Mouse (Mus musculus): ENCODE measurements around the gene Ambra1. TPM values are rescaled to one million over a fixed set of nuclear protein-coding genes. Genes with fewer than 3 reads are reported as not detected.

The Ambra1 gene
- polyA plus RNA-seq, 1 experiment from 2014 or later = 18.1 TPM

DNA sequence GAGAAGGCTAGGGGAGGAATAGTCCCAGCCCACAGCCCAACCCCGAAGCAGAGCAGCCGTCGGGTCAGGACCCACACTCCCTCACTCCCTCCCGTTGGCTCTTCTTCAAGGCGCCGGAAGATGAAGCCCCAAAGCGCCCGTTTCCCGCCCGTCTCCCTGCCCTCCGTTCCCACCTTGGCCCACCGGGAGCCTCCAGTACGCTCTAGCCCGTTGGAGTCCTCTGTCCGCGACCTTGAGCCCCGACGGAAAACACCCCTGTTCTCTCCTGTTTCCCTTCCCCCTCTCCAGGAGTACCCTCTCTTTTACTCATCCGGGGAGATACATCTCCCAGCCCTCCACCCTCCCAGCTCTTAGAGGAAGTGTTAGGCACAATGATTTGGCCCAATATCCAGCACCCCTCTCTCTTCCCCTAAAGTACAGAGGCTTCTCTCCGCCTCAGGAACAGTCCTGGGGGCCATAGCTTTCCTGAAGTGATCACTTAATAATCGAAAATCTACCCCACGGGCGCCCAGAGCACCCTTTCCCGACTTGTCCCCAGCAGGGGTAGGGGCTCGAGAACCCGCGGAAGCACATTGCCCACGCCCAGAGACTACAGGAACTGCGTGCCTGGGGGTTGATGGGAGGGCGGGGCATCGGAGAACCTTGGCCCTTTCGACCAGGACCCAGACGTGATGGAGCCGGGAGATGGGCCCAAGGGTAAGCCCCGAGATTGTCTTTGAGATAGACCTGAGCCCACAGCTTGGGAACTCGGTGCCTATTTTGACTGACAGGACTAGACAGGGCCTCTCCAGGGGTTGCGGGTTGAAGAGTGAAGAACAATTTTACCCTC, 192.9 kb downstream of the Ambra1 start:
- peaks cover 10% of the 10 kb centered on the region; the same call in 1 of the 2 replicates for H3K36me3 ChIP-seq (ENCODE audit: control insufficient read depth, insufficient read depth, low read length)
- WGBS = 2% methylated on average over 36 of the region's 37 CpGs
- peak overlapping the region; percentile 98 for H3K4me2 ChIP-seq (replicated peaks; ENCODE audit: low read depth, low read length)
- no peak overlapping the region for H3K9ac ChIP-seq (replicated peaks; ENCODE audit: low read depth, low read length)
- ATAC-seq (ENCODE audit: insufficient number of reproducible peaks, insufficient read depth, low FRiP score, low read depth) = no peak
- no peak overlapping the region for H3K27ac ChIP-seq (ENCODE audit: low read length)
- H3K4me1 ChIP-seq (ENCODE audit: control insufficient read depth, insufficient read depth, low read length) = peaks cover 15% of the 10 kb centered on the region; the same call in 1 of the 2 replicates
- H3K27me3 ChIP-seq (ENCODE audit: control insufficient read depth, insufficient read depth, low read length) = peaks cover 13% of the 10 kb centered on the region
- no peaks in the 10 kb centered on the region for H3K9me3 ChIP-seq (ENCODE audit: control insufficient read depth, low read depth, low read length)
- peak overlapping the region; percentile 45 for H3K4me3 ChIP-seq (ENCODE audit: low read depth, low read length)

DNA sequence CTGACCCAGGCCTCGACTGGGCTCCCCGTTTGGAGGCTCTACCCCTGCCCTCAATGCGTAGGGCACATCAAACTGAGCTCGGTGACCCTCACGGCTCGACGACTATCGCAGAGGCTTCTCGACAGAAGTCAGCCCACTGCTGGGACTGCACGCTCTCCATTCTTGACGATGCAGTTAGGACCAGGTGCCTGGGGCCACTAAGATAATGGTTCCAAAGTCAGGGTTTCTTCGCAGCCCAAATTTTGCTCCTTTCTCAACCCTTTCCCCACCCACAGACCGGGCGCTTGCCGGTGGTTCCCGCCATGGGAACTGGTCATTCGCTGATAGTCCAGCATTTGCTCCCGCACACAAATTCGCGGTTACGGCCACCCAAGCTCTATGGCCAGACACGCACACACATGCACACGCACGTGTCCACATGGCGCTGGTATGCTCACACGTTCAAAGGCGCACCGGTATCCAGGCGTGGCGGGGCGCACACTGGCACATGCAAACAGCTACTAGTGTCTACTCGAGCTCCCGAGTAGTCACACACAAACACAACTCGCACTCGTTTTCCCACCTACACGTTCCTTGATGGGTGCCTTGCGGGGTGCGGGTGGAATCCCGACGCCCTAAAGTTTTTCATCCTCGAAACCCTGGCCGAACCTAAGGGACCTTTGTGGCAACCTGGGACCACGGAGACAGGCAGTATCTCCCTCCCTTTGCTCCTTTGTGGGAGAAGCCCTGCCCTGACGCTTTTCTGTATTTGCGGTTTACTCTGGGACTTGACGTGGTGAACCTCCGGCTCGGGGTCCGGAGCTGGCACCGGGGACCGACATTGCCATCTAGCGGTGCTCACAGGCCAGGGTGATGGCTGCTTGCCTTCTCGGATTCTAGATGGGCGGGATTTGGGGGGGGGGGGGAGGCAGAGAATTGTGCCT, 193.7 kb downstream of the Ambra1 start:
- H3K4me1 ChIP-seq (ENCODE audit: control insufficient read depth, insufficient read depth, low read length) = peaks cover 18% of the 10 kb centered on the region; the same call in 1 of the 2 replicates

DNA sequence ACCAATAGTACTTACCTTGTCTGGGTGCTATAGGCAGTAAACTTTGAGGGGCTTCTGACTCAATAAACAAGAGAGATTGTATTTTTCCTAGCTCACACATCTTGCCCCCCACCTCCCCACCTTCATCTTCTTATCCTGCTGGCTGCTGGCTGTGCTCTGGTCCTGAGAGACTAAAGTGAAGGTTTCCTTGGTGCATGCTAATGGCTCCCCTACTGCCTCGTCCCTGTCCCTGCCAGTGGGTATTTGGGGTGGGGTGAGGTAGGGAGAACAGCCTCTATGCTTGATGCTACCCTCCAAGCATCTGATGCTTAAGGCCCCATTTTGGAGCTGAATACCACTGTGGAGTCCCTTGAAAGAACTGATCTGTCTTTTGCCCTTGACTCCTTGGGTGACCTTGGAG, 194.8 kb downstream of the Ambra1 start:
- WGBS = 89% methylated on average over 1 of the region's 1 CpGs
- Histone ChIP-seq H3K27ac (ENCODE audit: low read length) (no peak overlapping the region), H3K4me1 (ENCODE audit: control insufficient read depth, insufficient read depth, low read length) (peaks cover 18% of the 10 kb centered on the region; the same call in 1 of the 2 replicates), H3K27me3 (ENCODE audit: control insufficient read depth, insufficient read depth, low read length) (peaks cover 13% of the 10 kb centered on the region), H3K9me3 (ENCODE audit: control insufficient read depth, low read depth, low read length) (no peaks in the 10 kb centered on the region), H3K4me3 (ENCODE audit: low read depth, low read length) (no peak overlapping the region), H3K36me3 (ENCODE audit: control insufficient read depth, insufficient read depth, low read length) (no peaks in the 10 kb centered on the region), H3K4me2 (replicated peaks; ENCODE audit: low read depth, low read length) (no peak overlapping the region), H3K9ac (replicated peaks; ENCODE audit: low read depth, low read length) (no peak overlapping the region)
- ATAC-seq (ENCODE audit: insufficient number of reproducible peaks, insufficient read depth, low FRiP score, low read depth) = no peak

More for the DNA sequence above, 193.7 kb downstream of the Ambra1 start:
- no peaks in the 10 kb centered on the region for H3K9me3 ChIP-seq (ENCODE audit: control insufficient read depth, low read depth, low read length)
- peaks cover 13% of the 10 kb centered on the region for H3K27me3 ChIP-seq (ENCODE audit: control insufficient read depth, insufficient read depth, low read length)
- 5% methylated on average over 54 of the region's 54 CpGs for WGBS
- peaks cover under 1% of the 10 kb centered on the region; the same call in 1 of the 2 replicates for H3K36me3 ChIP-seq (ENCODE audit: control insufficient read depth, insufficient read depth, low read length)
- peak overlapping the region; percentile 47 for H3K4me2 ChIP-seq (replicated peaks; ENCODE audit: low read depth, low read length)
- ATAC-seq (ENCODE audit: insufficient number of reproducible peaks, insufficient read depth, low FRiP score, low read depth) = no peak
- H3K27ac ChIP-seq (ENCODE audit: low read length) = no peak overlapping the region
- peak overlapping the region; percentile 45 for H3K4me3 ChIP-seq (ENCODE audit: low read depth, low read length)
- no peak overlapping the region for H3K9ac ChIP-seq (replicated peaks; ENCODE audit: low read depth, low read length)

DNA sequence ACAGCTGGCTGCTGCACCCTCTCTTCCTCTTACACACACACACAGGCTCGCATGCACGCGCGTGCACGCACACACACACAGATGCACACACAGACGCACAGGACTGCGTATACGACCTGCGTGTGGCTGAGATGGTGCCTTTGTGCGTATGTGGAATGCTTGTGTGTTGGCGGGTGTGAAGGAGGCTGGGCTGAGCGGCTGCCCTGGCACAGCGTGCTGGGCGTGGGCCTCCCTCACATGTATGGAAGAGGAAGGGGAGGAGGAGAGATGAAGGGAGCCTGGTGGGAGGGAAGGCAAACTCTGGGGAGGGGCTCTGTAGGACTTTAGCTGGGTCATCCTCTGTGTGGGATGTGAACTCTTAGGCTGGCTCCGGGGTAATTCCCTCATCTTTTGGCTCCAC, 195.5 kb downstream of the Ambra1 start:
- ATAC-seq (ENCODE audit: insufficient number of reproducible peaks, insufficient read depth, low FRiP score, low read depth) = no peak
- Histone ChIP-seq H3K4me2 (replicated peaks; ENCODE audit: low read depth, low read length) (no peak overlapping the region), H3K9me3 (ENCODE audit: control insufficient read depth, low read depth, low read length) (no peaks in the 10 kb centered on the region), H3K4me1 (ENCODE audit: control insufficient read depth, insufficient read depth, low read length) (peaks cover 22% of the 10 kb centered on the region), H3K27ac (ENCODE audit: low read length) (no peak overlapping the region), H3K4me3 (ENCODE audit: low read depth, low read length) (no peak overlapping the region), H3K27me3 (ENCODE audit: control insufficient read depth, insufficient read depth, low read length) (peaks cover 13% of the 10 kb centered on the region), H3K36me3 (ENCODE audit: control insufficient read depth, insufficient read depth, low read length) (no peaks in the 10 kb centered on the region), H3K9ac (replicated peaks; ENCODE audit: low read depth, low read length) (no peak overlapping the region)
- WGBS = 74% methylated on average over 15 of the region's 15 CpGs

DNA sequence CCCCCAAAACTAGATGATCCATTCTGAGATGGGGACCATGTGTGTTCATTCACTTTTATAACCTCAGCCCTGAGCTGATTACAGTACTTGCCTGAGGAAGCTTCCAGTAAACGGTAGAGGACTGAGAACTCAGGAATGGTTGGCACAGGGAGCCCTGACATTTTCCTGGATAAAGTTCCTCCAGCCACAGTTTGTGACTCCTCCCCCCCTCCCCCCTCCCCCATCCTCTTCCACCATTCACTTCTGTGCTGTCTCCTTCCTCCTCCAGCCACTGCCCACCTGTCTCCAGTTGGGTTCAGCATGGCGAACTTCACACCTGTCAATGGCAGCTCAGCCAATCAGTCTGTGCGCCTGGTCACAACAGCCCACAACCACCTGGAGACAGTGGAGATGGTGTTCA, 197.0 kb downstream of the Ambra1 start, which contains the start of gene Chrm4:
TSS of gene Chrm4 (plus strand) at position 301 of the 400 bp plus-strand sequence.
- Histone ChIP-seq H3K27ac (ENCODE audit: low read length) (no peak within 1 kb of the TSS), H3K27me3 (ENCODE audit: control insufficient read depth, insufficient read depth, low read length) (peaks cover 11% of the 10 kb centered on the region), H3K4me2 (replicated peaks; ENCODE audit: low read depth, low read length) (no peak within 1 kb of the TSS), H3K4me3 (ENCODE audit: low read depth, low read length) (no peak within 1 kb of the TSS), H3K9me3 (ENCODE audit: control insufficient read depth, low read depth, low read length) (no peaks in the 10 kb centered on the region), H3K4me1 (ENCODE audit: control insufficient read depth, insufficient read depth, low read length) (peaks cover 18% of the 10 kb centered on the region), H3K36me3 (ENCODE audit: control insufficient read depth, insufficient read depth, low read length) (no peaks in the 10 kb centered on the region), H3K9ac (replicated peaks; ENCODE audit: low read depth, low read length) (no peak within 1 kb of the TSS)
- no peak for ATAC-seq (ENCODE audit: insufficient number of reproducible peaks, insufficient read depth, low FRiP score, low read depth)
- 75% methylated on average over 3 of the region's 3 CpGs for WGBS

DNA sequence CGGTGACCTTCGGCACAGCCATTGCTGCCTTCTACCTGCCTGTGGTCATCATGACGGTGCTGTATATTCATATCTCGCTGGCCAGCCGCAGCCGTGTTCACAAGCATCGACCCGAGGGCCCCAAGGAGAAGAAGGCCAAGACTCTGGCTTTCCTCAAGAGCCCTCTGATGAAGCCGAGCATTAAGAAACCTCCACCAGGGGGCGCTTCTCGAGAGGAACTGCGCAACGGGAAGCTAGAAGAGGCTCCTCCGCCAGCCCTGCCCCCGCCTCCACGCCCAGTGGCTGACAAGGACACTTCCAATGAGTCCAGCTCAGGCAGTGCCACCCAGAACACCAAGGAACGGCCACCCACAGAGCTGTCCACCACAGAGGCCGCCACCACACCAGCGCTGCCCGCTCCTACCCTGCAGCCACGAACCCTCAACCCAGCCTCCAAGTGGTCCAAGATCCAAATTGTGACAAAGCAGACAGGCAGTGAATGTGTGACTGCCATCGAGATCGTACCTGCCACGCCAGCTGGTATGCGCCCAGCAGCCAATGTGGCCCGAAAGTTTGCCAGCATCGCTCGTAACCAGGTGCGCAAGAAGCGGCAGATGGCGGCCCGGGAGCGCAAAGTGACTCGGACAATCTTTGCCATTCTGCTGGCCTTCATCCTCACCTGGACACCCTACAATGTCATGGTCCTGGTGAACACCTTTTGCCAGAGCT, 198.0 kb downstream of the Ambra1 start:
- Histone ChIP-seq H3K4me2 (replicated peaks; ENCODE audit: low read depth, low read length) (no peak overlapping the region), H3K4me3 (ENCODE audit: low read depth, low read length) (no peak overlapping the region), H3K27me3 (ENCODE audit: control insufficient read depth, insufficient read depth, low read length) (0 out of 2 replicates have a peak, but pooled peaks cover 4% of the 10 kb centered on the region), H3K27ac (ENCODE audit: low read length) (no peak overlapping the region), H3K4me1 (ENCODE audit: control insufficient read depth, insufficient read depth, low read length) (peaks cover 20% of the 10 kb centered on the region), H3K9me3 (ENCODE audit: control insufficient read depth, low read depth, low read length) (no peaks in the 10 kb centered on the region), H3K36me3 (ENCODE audit: control insufficient read depth, insufficient read depth, low read length) (peaks cover 3% of the 10 kb centered on the region), H3K9ac (replicated peaks; ENCODE audit: low read depth, low read length) (no peak overlapping the region)
- 42% methylated on average over 34 of the region's 34 CpGs for WGBS
- no peak for ATAC-seq (ENCODE audit: insufficient number of reproducible peaks, insufficient read depth, low FRiP score, low read depth)

DNA sequence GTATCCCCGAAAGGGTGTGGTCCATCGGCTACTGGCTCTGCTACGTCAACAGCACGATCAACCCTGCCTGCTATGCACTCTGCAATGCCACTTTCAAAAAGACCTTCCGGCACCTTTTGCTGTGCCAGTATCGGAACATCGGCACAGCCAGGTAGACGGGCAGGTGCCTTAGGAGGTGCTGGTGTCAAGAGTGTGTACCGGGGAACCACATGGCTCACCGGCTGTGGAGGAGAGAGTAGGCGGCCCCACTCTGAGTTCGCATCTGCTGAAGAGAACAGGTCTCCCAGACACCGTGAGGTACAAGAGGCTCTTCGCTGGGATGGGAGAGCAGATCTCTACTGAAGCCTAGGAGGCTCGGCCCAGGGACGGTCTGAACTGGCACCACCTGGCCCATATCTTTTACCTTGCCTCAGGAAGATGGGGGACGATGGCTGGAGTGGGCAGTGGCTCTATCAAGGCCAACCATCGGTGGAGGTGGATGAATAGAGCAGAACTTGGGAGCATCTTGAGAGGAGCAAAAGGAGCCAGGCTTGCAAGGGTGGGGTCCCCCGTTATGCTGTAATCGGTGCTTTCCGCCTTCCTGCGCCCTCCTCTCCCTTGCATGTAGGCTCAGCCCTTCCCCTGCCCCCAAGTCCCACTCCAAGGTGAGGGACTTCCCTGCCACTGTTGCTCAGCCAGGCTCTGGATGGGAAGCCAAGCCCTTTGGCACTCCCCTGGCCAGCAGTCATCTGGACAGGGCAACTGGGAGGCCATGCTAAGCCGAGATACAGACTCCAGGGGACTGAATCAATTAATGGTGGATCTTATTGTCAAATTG, 198.8 kb downstream of the Ambra1 start:
- Histone ChIP-seq H3K36me3 (ENCODE audit: control insufficient read depth, insufficient read depth, low read length) (peaks cover 6% of the 10 kb centered on the region), H3K9me3 (ENCODE audit: control insufficient read depth, low read depth, low read length) (no peaks in the 10 kb centered on the region), H3K27ac (ENCODE audit: low read length) (no peak overlapping the region), H3K4me2 (replicated peaks; ENCODE audit: low read depth, low read length) (no peak overlapping the region), H3K9ac (replicated peaks; ENCODE audit: low read depth, low read length) (no peak overlapping the region), H3K4me1 (ENCODE audit: control insufficient read depth, insufficient read depth, low read length) (peaks cover 26% of the 10 kb centered on the region), H3K27me3 (ENCODE audit: control insufficient read depth, insufficient read depth, low read length) (0 out of 2 replicates have a peak, but pooled peaks cover 1% of the 10 kb centered on the region), H3K4me3 (ENCODE audit: low read depth, low read length) (no peak overlapping the region)
- ATAC-seq (ENCODE audit: insufficient number of reproducible peaks, insufficient read depth, low FRiP score, low read depth) = no peak
- WGBS = 62% methylated on average over 23 of the region's 23 CpGs
